Mouse (Mus musculus): Measurements from ENCODE around the gene Clcn1.

The Clcn1 gene

DNA sequence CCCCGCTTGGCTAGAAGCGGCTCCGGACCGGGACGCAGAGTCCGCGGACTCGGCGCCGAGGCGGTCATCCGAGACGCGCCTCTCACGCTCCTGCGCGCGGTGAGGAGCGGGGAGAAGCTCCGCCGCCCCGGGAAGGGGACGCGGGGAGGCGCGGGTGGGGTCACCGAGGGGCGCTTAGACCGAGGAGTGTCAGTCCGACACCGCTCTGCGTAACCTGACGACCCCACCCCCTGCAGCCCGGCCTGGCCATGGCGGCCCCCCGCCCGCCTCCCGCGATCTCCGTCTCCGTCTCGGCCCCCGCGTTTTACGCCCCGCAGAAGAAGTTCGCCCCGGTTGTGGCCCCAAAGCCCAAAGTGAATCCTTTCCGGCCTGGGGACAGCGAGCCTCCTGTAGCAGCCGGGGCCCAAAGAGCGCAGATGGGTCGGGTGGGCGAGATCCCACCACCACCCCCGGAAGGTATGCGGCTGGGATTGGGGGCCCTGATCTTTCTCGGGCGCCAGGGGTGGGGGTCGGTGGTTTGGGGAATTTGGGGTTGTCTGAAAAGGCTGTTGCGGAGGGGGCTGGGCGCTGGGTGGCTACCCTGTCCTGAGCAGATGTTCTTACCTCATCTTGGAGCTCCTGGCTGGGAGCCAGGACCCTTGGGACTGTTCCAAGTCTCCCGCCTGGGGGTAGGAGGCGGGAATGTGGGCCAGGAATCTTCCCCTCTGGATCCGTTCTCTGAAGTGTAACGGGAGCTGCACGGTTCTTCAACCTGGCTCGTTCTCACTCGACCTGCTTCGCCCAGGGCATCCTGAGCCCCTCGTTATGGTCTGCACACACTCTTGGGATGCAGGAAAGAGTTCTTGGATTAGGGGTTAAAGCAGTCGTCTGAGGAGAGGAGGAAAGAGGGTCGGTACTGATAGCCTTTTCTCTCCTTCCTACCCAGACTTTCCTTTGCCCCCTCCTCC, 63.8 kb downstream of the Clcn1 start:
- peak; percentile 45 to 52 for DNase-seq (ENCODE audit: low spot score in 2 of 2)

GRCm38 (mm10) chr6:42350968-42351775, 64.7 kb downstream of the Clcn1 start:
- DNase-seq (ENCODE audit: low spot score in 2 of 2): no peak

DNA sequence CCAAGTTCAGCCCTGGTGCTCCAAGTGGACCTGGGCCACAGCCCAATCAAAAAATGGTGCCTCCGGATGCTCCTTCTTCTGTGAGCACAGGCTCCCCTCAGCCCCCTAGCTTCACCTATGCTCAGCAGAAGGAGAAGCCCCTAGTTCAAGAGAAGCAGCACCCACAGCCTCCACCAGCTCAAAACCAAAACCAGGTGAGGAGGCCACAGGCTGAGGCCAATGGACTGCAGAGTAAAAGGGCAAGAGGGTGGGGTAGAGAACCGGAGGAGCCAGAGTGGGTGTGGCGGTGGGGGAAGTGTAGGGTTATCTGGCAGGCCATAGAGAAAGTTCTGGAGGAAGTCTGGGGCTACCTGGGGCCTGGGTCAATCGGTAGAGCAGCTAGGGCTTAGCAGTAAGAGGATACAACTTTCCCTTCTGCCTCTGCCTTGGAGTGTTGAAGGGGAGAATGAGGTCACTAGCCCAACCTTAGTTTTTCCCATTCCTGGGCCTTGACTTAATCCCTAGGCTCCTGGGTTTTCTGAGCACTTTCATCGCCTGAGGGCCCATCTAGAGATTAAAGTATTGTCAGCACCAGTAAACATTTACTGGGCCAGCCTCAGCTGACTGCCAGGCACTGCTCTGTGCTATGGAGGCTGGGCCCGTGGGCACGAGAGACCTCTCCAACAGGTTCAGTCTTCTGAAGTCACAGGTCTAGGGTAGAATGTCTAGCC, 65.4 kb downstream of the Clcn1 start:
- DNase-seq (ENCODE audit: low spot score in 2 of 2): no peak

DNA sequence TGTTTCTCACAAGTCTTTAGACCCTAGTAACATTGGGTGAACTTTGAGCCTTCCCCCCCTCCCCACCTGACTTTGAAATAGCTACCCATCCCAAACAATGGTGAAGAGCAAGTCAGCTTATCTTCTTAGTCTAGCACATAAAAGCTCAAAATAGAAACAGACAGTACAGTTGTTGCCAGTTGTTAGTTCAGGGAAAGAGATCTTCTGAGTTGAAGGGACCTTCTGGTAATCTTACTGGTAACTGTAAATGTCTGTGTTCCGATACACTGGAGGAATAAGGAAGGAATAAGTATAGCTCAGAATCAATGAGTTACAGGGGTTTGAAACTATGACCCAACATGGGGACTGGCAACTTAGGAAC, 66.0 kb downstream of the Clcn1 start:
- DNase-seq (ENCODE audit: low spot score in 2 of 2): no peak

DNA sequence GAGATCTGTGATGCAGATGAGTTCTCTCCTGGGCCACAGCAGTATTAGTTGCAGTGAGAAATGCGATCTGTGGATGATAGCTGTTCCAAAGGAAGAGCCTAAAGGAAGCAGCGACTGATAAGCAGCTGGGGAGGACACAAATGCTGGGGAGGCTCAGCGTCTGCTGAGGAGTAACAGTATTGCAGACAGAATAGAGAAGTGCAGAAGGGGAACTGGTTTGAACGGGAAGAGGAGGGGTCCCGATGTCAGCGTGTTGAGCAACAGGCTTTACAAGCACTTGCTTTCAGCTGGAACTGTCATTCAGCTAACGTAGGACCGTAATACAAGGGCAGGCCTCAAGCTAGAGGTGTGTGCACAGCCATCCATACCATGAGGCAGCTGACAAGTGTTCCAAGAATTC, 66.7 kb downstream of the Clcn1 start:
- no peak for DNase-seq (ENCODE audit: low spot score in 2 of 2)

DNA sequence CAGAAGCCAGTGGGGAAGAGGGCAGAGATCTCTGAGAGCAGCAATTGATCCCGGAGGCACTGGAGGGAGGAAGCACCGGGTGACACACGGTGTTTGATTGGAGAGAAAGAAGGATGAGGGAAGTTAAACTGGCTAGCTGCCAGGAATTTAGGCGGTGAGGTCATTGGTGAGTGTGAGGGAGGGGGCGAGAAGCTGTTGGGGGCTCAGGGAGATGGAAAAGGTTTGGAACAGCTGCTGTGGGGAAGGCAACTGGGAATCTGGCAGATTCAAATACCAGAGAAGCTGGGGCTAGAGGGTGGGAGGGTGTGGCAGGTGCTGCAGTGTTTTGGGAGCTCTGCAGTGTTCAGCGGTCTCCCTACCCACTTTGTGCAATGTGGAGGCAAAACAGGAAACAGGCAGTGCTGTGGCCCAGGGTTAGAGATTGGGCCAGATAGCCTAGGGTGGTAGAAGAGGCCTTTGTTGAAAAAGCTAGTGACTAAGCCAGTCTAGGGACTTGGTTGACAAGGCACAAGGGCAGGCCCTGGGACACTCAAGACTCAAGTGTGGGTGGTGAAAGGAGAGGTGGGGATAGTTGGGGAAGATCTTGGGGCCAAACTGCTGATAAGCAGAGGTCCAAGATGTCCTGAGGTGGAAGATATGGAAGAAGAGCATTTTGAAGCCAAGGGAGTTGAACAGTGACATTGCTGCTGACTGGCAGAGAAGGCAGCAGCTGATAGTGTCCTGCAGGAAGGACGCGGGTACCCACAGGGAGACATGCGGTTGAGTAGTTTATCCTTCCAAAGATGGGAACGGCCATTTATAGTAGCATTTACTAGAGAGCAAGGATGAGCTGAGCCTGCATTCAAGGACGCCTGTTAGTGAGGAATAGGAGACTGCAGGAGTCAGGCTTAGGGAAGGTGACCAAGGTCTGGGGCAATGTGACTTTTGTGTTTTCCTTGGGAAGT, 67.9 kb downstream of the Clcn1 start:
- DNase-seq (ENCODE audit: low spot score in 2 of 2): no peak

GRCm38 (mm10) chr6:42355366-42355765, 68.9 kb downstream of the Clcn1 start:
- no peak for DNase-seq (ENCODE audit: low spot score in 2 of 2)

DNA sequence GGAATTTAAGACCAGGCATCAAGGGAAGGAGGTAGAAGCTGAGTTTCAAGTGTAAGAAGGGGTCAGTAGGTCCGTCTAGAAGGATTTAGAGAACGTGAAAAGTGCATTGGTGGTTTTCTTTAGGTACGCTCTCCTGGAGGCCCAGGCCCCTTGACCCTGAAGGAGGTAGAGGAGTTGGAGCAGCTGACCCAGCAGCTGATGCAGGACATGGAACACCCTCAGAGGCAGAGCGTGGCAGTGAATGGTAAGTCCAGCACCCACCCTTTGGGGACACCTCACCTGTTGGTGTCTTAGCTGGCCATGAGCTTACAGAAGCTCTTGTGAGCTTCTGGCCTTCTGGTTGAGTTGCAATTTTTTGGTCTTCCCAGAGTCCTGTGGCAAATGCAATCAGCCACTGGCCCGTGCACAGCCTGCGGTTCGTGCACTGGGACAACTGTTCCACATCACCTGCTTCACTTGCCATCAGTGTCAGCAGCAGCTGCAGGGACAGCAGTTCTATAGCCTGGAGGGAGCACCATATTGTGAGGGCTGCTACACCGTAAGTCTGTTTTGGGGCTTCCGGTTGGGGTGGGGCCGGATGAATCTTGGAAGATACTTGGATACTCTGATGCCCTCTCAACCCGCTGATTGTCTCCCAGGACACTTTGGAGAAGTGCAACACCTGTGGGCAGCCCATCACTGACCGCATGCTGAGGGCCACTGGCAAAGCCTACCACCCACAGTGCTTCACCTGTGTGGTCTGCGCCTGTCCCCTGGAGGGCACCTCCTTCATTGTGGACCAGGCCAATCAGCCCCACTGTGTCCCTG, 69.5 kb downstream of the Clcn1 start:
- no peak for DNase-seq (ENCODE audit: low spot score in 2 of 2)

DNA sequence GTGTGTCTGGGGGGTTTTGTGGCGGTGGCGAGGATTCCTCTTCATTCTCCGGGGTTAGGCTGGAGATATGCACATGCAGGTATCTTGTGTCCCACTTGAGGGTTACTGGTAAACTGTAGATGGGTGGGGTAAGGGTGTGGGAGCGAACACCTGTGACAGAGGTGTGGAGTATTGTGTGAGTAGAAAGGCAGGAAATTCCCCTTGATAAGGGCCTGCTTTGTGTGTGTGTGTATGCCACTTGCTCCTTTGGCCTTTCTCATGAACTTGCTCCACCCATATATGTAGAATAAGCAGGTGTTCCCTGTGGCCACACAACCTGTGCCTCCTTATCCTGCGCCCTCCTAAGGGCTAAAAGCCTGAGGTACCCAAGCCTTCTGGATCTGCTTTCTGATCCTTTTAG, 70.4 kb downstream of the Clcn1 start:
- DNase-seq (ENCODE audit: low spot score in 2 of 2): no peak

- DNase-seq (ENCODE audit: low spot score in 2 of 2): no peak
These were observed 71.4 kb downstream of the Clcn1 start for GRCm38 (mm10) chr6:42357901-42358300.

DNA sequence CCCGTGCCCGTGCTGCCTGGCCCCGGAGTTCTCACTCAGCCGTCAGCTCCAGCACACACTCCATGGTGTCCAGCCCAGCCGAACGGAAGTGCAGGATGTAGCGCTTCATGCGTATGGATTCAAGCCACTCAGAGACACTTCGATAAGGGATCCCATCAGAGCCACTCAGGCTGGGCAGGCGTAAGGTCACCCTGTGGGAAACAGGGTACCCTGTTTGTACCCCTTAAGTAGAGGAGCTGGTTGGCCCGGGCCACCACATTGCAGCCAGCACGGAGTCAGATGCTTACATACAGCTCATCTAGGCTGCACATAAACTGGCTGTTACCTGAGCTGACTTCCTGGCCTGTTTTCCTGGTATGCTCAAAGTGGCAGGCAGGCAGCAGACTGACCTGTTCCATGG, 72.4 kb downstream of the Clcn1 start:
- no peak for DNase-seq (ENCODE audit: low spot score in 2 of 2)

GRCm38 (mm10) chr6:42359364-42360147, 73.1 kb downstream of the Clcn1 start:
- DNase-seq (ENCODE audit: low spot score in 2 of 2): no peak

GRCm38 (mm10) chr6:42360231-42360840, 73.9 kb downstream of the Clcn1 start:
- no peak for DNase-seq (ENCODE audit: low spot score in 2 of 2)

GRCm38 (mm10) chr6:42361041-42361895, 74.8 kb downstream of the Clcn1 start:
- DNase-seq (ENCODE audit: low spot score in 2 of 2): no peak

DNA sequence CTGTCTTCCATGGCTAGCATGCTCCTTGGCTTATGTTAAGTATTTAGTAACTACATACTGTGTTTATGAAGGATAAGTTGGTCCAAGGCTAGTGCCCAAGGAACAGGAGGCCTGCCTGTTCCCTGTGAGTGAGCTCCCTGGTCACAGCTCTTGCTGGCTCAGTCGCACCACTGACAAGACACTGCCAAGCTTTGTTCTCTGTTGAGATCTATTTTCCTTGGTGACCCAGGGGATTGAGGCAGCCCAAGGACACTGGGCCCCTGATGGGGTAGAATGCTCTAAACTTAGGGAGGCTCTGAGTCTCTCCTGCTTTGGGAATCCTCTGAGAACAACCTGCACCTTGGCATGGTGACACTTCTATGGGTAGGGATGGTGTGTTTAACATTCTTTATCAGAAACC, 75.6 kb downstream of the Clcn1 start:
- DNase-seq (ENCODE audit: low spot score in 2 of 2): no peak

- no peak for DNase-seq (ENCODE audit: low spot score in 2 of 2)
These were observed 76.0 kb downstream of the Clcn1 start for GRCm38 (mm10) chr6:42362497-42362896.

DNA sequence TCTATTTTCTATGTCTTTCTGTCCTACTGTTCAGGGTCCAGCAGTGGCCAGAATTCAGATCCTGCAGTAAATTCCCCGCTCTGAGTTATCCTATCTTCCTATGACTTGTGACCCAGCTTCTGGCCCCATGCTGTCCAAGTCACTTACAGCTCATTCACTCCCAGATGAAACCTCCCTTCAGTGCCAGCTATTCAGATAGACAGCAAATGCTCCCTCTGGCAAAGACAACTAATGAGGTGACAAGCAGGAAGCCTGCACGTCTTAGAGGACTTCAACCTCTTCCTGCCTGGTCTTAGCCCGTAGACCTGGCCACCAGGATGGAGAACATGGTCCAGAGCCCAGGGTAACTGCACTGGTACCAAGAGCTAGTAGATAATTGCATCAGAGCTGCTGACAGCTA, 76.5 kb downstream of the Clcn1 start:
- no peak for DNase-seq (ENCODE audit: low spot score in 2 of 2)

- DNase-seq (ENCODE audit: low spot score in 2 of 2): no peak
These were observed 77.6 kb downstream of the Clcn1 start for GRCm38 (mm10) chr6:42364066-42364465.

Data from thymus, postnatal 10 days (tissue).